Mouse (Mus musculus): ENCODE results near the gene Olfr766-ps1.

The Olfr766-ps1 gene

GRCm38 (mm10) chr10:129026018-129026662 lies 42.6 kb downstream of the Olfr766-ps1 start:
- TF ChIP-seq CTCF (conservative IDR thresholded peaks at IDR 0.05; ENCODE audit: low read length), result peak; percentile 68
- no peak for TF ChIP-seq NANOG (IDR thresholded peaks at IDR 0.05; ENCODE audit: borderline replicate concordance, low read length)
- TF ChIP-seq POU5F1 (IDR thresholded peaks at IDR 0.05; ENCODE audit: borderline replicate concordance, low read length), result no peak
- Histone ChIP-seq H3K4me3 (replicated peaks; ENCODE audit: low read length) (no peak overlapping the region), H3K36me3 (ENCODE audit: insufficient read depth, low read length) (no peaks in the 10 kb centered on the region), H3K9me3 (ENCODE audit: low read length) (peaks cover 15% of the 10 kb centered on the region), H3K27me3 (ENCODE audit: insufficient read depth, low read length) (no peaks in the 10 kb centered on the region), H3K4me1 (replicated peaks; ENCODE audit: low read depth, low read length) (no peaks in the 10 kb centered on the region)

GRCm38 (mm10) chr10:129023319-129023718 lies 45.5 kb downstream of the Olfr766-ps1 start:
- TF ChIP-seq CTCF (conservative IDR thresholded peaks at IDR 0.05; ENCODE audit: low read length) (no peak), POU5F1 (IDR thresholded peaks at IDR 0.05; ENCODE audit: borderline replicate concordance, low read length) (no peak), NANOG (IDR thresholded peaks at IDR 0.05; ENCODE audit: borderline replicate concordance, low read length) (no peak)
- peaks cover 17% of the 10 kb centered on the region for H3K9me3 ChIP-seq (ENCODE audit: low read length)
- no peaks in the 10 kb centered on the region for H3K27me3 ChIP-seq (ENCODE audit: insufficient read depth, low read length)
- H3K4me3 ChIP-seq (replicated peaks; ENCODE audit: low read length), result no peak overlapping the region
- no peaks in the 10 kb centered on the region for H3K36me3 ChIP-seq (ENCODE audit: insufficient read depth, low read length)
- no peaks in the 10 kb centered on the region for H3K4me1 ChIP-seq (replicated peaks; ENCODE audit: low read depth, low read length)

- H3K27me3 ChIP-seq (ENCODE audit: insufficient read depth, low read length), result no peaks in the 10 kb centered on the region
- no peaks in the 10 kb centered on the region for H3K36me3 ChIP-seq (ENCODE audit: insufficient read depth, low read length)
- H3K4me1 ChIP-seq (replicated peaks; ENCODE audit: low read depth, low read length), result no peaks in the 10 kb centered on the region
- H3K4me3 ChIP-seq (replicated peaks; ENCODE audit: low read length), result no peak overlapping the region
- TF ChIP-seq NANOG (IDR thresholded peaks at IDR 0.05; ENCODE audit: borderline replicate concordance, low read length) (no peak), CTCF (conservative IDR thresholded peaks at IDR 0.05; ENCODE audit: low read length) (no peak), POU5F1 (IDR thresholded peaks at IDR 0.05; ENCODE audit: borderline replicate concordance, low read length) (no peak)
- 0 out of 2 replicates have a peak, but pooled peaks cover 1% of the 10 kb centered on the region for H3K9me3 ChIP-seq (ENCODE audit: low read length)
Observed at GRCm38 (mm10) chr10:129014477-129014876, 54.3 kb downstream of the Olfr766-ps1 start.
